Mouse (Mus musculus) urinary bladder, adult 2 months (tissue): Measurements from ENCODE around the gene Spry2. TPM values are rescaled to one million over a fixed set of nuclear protein-coding genes. Genes with fewer than 3 reads are reported as not detected.
A peak's percentile ranks its signal among the peaks of the same experiment; 100 is the strongest.

Source experiments
- DNase-seq: peaks from one replicate; pipeline ENCODE4 v3.0.0; 2022; ENCODE audit warnings: low spot score
- polyA plus RNA-seq: library from polyadenylated mRNA; depleted of rRNA; stranded (reverse); fragments of >200 nt; gene quantifications from 2 replicates; pipeline ENCODE4 v1.2.3, GENCODE M21; 2012; rRNA removed

Spry2 gene
- 9.2 and 13.9 TPM in 2 replicates for polyA plus RNA-seq

DNA sequence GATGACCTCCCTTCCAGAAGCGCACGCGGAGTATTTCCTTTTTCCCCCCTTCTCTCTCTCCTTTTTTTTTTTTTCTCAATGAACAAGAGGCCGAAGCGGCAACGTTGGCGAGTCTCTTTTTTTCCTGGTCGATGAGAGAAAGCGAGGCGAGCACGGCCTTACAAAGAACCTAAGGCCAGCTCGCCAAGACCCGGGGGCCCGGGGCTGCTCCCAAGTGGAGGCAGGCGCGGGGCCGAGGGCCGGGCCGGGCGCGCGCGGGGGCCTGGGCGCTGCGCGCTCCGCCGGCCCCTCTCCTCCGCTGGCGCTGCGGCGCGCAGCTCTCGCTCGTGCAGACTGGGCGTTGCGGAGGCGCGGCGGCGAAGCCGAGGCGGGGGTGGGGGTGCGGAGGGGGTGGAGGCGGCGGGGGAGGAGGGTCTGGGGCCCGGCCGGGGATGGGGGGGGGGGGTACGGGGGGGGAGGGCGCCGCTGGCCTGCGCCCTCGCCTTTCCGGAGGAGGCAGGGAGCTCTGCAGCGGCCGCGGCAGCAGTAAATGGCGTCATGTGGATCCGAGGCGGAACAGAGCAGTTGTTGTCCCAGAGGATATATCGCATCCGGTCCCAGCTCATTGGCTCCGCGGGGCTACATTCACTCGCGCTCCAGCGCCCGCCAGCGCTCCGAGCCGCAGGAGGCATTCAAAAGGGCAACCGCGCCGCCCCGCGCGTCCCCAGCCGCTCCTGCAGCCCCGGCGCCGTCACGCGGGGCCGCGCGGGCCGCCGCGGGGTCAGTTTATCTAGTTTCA, at the start of gene Spry2:
Spry2 (minus strand) TSS at position 29 of the 778 bp plus-strand sequence.
- peak; percentile 88 for DNase-seq

DNA sequence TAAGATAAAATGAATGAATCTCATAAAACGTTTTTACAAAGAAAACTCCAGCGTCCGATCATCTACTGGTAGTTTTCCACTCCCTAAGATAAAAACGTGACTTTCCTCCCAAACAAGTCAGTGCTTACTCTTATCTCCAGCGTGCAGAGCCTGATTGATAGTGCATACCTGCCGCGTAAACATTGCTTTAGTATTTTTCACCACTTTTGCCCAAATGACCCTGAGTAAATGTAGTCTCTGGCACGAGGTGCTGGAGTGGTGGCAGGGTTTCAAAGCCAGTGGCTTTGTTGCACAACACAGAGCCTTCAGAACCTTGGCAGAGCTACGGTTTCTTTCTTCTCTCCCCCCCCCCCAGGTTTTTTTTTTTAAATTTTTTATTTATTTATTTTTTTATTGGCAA, 44.7 kb upstream of the Spry2 start:
- no peak for DNase-seq

DNA sequence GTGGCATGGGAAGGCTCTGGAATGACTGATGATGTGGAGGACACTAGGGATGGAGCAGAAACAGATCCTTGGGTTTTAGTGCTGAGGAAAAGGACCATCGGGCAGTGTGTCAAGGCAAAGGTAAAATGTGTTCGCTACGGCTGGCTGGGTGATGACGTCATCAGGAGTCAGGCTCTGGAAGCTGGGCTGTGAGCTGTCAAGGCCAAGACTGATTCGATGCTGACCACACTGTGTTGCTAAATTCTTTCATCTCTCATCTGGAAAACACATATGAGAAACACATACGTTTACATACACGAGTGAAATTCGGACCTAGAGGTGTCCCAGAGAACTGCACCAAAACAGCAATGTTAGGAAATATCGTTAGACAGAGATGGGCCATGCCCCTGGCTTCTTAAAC, 30.1 kb upstream of the Spry2 start:
- DNase-seq: no peak

DNA sequence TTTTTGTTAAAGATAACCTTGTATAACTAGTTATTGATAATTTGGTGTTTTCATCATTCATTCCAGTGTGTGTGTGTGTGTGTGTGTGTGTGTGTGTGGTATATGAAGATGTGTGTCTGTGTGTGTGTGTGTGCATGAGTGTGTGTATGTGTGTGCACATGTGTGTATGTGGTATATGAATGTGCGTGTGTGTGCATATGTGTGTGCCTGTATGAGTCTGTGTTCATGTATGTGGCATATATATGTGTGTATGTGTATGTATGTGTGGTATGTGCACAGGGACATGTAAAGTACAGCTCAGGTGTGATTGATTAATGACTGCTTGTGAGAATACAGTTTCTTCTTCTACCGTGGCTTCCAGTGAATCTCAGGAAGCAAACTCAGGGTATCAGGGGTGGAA, 28.7 kb upstream of the Spry2 start:
- DNase-seq: no peak

DNA sequence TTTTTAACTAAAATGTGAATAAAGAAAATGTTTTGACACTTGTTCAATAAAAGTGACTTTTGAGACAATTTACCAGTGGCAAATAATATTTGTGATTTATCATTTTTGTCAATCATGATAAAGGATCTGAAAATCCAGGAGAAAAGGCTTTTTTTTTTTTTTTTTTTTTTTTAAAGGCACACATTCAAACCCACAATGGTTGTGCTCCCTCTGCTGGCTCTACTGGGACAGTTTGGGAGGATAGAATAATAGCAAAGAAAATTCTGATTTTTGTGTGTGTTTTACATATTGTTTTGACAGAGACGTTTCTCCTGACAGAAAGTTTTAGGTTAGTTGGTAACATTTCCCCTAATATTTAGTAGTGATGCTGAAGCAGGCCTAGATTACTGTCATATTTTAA, 28.1 kb upstream of the Spry2 start:
- no peak for DNase-seq

DNA sequence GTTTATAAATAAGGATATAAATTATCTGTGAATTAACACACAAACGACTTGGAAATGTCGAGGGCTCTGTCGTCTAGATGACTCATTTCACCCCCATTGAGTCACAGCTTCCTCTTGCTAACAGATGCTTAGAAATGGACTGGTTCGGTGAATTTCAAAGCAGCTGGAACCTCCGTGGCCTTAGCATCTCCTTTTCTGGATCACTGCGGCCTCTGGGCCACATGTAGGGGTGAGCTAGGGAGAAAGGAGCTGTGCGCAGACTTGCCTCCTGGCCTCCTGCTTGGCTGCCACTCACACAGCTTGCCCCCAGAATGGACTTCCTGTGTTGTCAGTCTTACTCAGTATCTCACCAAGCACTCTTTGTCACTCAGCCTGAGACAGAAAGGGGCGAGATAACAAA, 26.3 kb upstream of the Spry2 start:
- no peak for DNase-seq

DNA sequence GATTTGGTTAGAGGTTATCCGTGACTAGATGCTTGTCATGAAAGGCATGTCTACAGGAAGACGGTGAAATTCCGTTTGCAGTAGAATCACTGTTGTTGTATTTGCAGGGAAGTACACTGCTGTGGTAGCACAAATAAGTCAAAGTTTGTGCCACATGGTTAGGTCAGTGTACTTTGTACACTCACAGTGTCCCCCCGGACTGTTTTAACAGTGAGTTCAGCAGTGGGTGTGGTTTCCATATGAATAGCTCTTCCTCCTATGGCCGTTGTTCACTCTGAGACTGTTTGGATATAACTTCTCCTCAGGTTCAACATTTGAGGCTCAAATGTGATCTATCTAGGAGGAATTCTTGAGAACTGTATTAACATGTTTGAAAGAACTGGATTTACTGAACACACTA, 25.8 kb upstream of the Spry2 start:
- DNase-seq: no peak

DNA sequence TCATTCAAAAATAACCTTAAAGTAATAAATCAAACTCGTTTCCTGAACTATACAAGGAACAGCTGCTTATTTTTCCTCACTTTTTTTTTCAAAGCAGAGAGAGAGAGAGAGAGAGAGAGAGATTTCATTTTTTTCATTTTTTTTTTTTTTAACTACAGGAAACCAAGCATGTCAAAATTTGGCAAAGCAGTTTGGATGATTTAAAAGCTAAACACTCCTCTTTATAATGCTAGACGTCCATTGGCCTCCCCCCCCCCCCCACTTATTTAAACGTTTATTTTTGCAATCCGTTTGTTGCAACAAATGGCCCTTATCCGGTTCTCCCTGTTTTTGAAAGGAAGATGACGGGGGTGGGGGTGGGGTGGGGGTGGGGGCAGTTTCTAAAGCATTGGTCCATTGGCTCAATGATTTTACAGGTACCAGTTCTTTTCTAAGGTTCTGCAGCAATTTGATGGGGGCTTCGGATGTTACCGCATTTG, 24.6 kb upstream of the Spry2 start:
- no peak for DNase-seq

DNA sequence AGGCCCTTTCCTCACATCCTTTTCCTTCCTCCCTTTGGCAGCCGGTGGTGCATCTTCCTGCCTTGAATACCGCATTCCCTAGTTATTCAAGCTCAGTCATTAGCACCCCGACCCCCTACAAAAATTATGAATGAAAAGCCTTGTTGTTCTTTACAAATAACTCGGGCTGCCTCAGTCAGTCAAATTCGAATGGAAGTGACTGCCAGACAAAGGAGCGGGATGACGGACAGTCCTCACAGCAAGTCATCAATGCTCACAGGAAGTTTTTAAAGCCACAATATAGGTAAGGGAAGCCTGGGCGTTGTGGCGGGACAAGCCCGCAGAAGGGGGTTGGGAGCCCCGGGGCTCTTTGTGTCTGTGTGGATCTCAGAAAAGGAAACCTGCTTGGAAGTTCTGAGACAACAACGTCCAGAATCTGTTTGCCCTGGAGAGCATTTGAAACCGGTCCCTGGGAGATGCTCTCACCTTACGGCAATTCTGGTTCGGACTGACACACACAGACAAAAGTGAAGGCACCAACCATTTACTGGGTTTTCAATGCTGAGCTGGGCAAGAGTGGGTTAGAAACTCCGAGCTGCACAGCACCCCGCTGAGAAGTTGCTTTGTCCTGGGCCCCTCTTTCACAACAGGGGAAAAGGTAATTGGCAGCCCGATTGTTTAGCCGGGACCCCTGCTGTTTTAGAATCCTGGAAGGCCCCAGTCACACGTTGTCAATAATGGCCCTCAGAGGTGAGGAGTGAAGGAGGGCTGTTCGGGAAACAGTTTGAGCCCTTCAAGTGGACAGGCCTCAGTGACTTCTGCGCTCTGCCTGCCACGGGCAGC, 24.0 kb upstream of the Spry2 start:
- DNase-seq: no peak

DNA sequence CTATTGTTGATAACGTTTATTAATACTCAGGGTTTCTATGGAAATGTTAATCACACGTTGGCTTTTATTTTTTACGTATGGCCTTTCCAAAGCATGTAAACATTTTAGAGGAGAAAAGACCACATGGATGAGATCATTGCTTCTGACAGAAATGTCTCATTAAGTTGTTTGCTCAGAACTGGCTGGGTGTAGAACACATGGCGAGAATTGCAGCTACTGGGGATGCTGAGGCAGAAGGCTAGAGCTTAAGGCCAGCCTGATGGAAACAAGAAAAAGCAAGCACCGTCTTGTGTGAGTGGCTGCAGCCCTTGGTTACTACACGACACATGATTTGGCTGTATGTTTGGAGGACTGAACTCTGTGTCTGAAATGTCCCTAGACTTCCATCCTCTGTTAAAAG, 10.6 kb upstream of the Spry2 start:
- no peak for DNase-seq

DNA sequence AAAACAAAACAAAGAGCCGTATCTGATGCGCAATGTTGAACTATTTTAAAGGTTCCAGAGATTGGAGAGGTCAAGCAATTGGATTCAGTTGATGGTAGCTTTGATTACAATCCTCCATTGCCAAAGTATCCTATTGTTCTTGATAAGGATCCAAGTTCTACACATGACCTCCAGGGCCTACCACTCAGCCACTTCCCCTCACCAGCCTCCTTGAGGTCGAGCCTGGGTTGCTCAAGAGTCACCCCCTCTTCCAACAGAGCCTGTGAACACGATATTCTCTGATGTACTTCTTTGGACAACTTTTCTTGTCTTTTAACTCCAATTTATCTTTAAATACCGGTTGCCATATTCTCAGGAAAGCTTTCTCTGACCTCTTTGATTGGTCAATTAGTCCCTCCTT, 9.3 kb upstream of the Spry2 start:
- no peak for DNase-seq

DNA sequence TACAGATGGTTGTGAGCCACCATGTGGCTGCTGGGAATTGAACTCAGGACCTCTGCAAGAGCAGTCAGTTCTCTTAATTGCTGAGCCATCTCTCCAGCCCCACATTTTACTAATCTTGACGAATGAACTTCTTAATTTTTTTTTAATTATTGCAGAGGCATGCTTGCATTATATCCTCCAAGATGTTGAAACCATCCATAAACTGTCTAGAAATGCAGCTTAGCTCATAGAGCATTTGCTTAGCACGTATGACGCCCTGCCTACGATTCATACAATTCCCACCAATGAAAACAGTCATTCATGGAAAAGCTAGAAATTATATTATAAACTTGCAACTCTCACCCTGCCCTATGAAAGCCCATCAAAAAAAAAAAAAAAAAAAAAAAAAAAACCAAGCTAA, 8.9 kb upstream of the Spry2 start:
- DNase-seq: no peak

DNA sequence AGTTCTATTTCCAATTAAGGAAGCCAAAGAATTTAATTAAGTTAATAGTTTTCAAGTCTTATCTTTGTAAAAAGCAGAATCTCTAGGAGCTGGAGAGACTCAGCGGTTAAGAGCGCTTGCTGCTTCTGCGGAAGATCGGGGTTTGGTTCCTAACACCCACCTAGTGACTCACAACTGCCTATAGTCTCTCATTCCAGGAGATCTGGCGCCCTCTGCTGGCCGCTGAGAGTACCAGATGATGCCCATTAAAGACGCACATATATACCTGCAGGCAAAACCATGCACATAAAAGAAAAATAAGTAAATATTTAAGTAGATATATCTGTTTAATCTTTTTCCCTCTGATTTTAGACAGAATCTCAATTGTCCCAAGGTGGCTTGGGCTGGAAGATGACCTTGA, 6.2 kb upstream of the Spry2 start:
- DNase-seq: no peak

DNA sequence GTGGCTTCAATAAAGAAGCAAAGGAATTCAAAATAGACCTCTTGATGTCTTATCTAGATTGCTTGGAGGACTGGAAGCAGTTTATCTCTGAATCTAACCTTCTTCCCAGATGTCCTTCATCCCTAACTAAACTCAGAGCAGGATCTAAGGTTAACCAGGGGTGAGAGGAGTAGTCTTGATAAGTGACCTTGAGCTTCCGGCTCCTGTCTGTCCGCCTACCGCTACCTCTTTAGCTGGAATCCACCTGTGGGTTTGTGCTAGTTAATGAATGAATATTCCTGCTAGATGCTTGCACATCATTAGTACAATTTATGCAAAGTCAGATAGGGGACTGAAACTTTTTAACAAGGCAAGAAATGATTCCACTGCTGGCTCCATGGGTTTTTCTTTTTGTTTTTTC, 4.2 kb upstream of the Spry2 start:
- no peak for DNase-seq

DNA sequence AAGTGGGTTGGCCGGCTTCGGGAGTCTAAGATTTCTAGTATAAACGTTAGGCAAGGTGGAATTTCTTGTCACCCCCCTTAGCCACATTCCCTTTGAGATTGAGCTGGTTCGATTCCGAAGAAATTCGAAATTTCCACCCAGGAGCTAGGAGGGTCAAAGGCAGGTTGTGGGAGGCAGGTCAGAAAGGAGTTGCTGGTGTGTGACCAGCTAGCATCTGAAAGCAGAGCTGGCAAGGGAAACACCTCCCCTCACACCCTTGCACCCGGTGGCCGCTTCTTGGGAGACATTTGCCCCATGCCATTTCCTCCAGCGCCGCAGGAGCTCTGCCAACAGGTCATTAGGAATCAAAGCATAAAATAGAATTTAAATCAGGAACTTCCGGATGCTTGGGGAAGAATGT, 2.5 kb upstream of the Spry2 start:
- DNase-seq: no peak

DNA sequence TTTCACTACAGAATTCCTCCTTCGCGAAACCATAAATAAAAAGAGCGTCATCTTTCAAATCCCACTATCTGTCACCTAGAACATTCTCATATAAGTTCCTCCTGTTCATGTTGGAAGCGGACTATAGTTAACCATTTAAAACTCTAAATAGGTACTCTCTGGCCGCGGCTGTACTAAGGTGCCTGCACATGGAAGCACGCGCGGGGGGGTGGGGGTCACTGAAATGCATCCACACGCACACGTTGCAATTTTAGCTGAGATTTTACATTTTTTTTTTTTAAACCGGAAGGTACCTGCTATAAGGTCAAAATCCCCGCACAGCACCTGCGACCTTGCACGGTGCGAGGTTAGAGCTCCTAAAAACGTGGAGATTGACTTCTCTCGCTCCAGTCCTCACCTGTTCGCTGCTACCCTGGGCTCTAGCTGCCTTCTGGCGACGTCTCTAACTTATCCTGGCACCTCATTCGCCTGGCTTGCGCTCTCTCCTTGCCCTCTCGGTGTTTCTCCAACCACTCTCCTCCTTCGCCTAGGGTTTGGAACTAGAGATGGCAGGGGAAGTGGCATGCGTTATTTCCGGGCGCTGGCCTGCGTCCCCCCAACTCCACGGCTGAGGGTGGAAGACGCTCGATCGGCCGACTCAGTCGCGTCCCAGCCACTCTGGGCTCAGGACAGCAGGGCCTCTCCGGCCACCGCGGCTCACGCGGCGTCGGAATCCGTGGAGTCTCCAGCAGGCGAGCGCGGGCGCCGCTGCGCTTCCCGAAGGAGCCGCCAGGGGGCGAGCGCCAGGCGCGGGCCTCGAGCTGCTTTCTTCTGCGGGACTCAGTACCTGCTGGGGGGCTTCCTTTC, 1.9 kb upstream of the Spry2 start:
- peak; percentile 90 for DNase-seq

DNA sequence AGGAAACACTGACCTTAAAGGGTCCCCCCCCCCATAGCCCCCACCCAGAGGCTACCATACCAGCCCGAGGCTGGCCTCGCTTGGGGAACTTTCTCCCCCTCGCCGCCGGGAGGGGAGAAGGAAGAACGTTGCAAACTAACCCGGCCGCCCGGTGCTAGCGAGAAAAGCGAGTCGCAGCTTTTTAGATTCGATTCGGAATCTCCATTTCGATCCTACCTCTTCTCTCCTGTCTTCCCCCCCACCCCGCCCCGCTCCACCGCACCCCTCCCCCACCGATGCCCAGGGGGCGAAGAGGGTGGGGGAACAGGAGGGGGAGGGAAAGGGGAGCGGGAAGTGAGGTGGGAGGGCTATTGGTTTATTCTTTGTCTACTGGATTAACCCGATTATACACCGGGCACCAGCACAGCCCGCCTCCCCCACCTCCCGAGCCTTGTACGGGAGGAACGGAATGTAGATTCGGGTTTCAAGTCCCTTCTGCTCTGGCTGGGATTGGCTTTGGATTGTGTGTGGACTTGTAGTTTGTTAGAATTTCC, 1.0 kb upstream of the Spry2 start:
- peak; percentile 56 for DNase-seq

DNA sequence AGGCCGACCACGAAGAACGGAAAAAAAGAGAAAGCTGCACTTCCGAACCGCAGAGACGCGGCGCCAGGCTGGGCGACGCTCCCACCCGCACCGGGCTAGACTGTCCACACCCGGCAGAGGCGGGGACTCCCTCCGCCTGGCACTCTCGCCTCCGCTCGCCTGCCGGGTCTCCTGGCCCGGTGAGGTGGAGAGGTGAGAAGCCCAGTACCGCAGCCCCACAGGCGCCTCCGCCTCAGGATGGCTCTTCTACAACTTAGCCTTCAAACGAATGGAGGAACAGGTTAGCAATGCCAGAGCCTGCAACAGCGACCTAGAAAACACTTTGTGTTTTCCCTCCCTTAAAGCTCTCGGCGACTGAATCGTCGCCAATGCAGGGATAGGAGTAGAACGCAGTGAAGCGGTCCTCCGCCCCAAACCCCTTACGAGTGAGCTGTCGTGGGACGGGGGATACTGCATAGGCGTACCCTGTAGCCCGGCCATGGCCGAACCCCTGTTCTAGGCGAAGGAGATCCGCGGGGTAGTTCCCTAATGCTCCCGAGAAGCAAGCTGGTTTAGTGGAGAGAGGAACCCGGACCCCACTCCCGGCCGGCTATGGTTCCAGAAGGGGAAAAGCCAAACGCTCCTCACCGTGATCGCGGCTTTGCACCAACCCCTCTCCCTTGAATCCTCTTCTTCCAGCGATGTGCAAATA, 513 bp downstream of the Spry2 start:
- peak; percentile 50 for DNase-seq

DNA sequence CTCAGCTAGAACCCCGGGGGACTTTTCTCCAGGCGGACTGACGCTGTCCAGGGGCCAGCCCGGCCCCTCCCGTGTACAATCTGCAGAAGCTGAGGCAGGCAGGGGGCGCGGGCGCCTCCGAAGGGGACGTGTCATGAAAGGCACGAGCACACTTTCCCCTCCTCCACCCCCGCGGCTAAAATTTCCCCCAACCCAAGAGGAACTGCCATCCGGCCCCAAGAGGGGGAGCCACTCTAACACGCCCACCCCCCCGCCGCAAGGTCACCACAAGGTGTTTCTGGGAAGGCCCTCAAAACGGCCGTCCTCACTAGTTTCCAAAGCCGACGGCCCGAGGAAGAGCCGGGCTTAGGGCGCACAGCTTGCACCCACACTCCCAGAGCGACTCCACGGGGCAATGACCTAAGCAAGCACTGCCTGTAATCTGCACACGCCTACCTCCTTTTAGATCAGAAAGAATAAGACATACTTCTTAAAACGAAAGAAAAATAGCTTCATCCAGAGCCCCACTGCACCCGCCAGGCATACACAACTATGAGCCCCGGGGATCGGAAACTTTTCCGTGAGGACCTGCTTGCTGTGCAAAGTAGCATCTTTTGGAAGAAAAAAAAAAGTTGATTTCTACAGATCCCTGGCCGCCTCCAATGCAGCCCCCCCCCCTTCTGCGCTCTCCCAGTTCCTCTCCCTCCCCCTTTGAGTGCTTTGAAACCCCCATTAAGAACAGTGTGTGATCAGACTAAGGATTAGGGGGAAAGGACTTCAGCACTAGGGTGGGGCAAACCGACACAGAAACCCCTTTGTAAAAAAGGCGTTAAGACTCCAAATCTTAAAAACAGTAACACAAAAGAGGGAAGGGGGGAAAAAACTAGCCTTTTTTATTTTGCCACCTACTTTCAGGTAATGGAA, 1.4 kb downstream of the Spry2 start:
- DNase-seq: peak; percentile 33

DNA sequence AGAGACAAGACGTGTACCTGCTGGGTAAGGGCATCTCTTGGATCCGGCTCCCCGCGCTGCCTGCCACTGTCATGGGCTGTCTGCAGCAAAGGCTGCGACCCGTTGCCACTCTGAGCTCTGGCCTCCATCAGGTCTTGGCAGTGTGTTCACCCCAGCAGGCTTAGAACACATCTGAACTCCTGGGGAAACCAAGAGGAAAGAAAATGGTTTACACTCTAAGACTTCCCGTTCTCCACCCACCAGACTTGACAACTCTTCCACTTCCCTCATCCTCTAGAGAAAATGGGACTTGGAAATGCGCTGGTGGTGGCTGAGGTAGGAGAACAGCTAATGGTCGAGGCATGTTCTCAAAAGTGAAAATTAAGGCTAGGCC, 3.0 kb downstream of the Spry2 start:
- DNase-seq: no peak
